Mouse (Mus musculus) neural tube, embryonic 15.5 days (tissue): ENCODE results near the gene Kcnk3. TPM values are rescaled to one million over a fixed set of nuclear protein-coding genes. Genes with fewer than 3 reads are reported as not detected.

Experiments
- ATAC-seq: fragments of 200-750 bp; cut with Nextera tagmentation; 2 replicates; pipeline ENCODE4 v1.8.0; 2017; ENCODE audit warnings: mild to moderate bottlenecking, moderate TSS enrichment, moderate library complexity; ENCODE audit not compliant: low FRiP score
- H3K27ac ChIP-seq: fragments of 300-500 bp; sonication (generic); replicated peaks from 2 replicates; pipeline ENCODE4 v1.5.1; 2015; ENCODE audit warnings: mild to moderate bottlenecking, inconsistent platforms
- H3K27me3 ChIP-seq: fragments of 300-500 bp; sonication (generic); replicated peaks from 2 replicates; pipeline ENCODE4 v1.6.1; 2015; ENCODE audit warnings: inconsistent platforms
- H3K36me3 ChIP-seq: fragments of 300-500 bp; sonication (generic); 2 replicates; pipeline ENCODE4 v1.6.1; 2015; ENCODE audit warnings: inconsistent platforms
- H3K4me1 ChIP-seq: fragments of 300-500 bp; sonication (generic); 2 replicates; pipeline ENCODE4 v1.6.1; 2015; ENCODE audit warnings: inconsistent platforms
- H3K4me2 ChIP-seq: fragments of 300-500 bp; sonication (generic); 2 replicates; pipeline ENCODE4 v1.6.1; 2015; ENCODE audit warnings: inconsistent platforms, mild to moderate bottlenecking, moderate library complexity
- H3K4me3 ChIP-seq: fragments of 300-500 bp; sonication (generic); replicated peaks from 2 replicates; pipeline ENCODE4 v1.5.1; 2015; ENCODE audit warnings: mild to moderate bottlenecking, inconsistent platforms
- H3K9ac ChIP-seq: fragments of 300-500 bp; sonication (generic); replicated peaks from 2 replicates; pipeline ENCODE4 v1.6.1; 2015; ENCODE audit warnings: mild to moderate bottlenecking, inconsistent platforms
- H3K9me3 ChIP-seq: fragments of 300-500 bp; sonication (generic); replicated peaks from 2 replicates; pipeline ENCODE4 v1.6.1; 2016; ENCODE audit warnings: inconsistent platforms
- WGBS: fragments of 180-500 bp; shearing (Covaris S2); methylation state at CpG from one replicate; pipeline ENCODE4 v1.1.7; 2015; ENCODE audit warnings: mixed read lengths; 5-methylcytosine and 5-hydroxymethylcytosine counted together
- polyA plus RNA-seq: library from polyadenylated mRNA; unstranded; fragments of >200 nt; fragmentation: Nextera tagmentation; extraction: Ambion mirVana; gene quantifications from 2 replicates; pipeline ENCODE4 v1.2.1, GENCODE M21; 2015

The Kcnk3 gene
- polyA plus RNA-seq, 1 experiment from 2014 or later, result 12.9 TPM

GRCm38 (mm10) chr5:30647815-30648560 is 60.0 kb downstream of the Kcnk3 start, which contains the start of gene Slc35f6:
Gene Slc35f6, plus strand, starts transcription at chr5:30647933.
- H3K9me3 ChIP-seq, result no peaks in the 10 kb centered on the region
- H3K27me3 ChIP-seq, result no peaks in the 10 kb centered on the region
- H3K36me3 ChIP-seq, result peaks cover 5% of the 10 kb centered on the region; the same call in 1 of the 2 replicates
- ATAC-seq, result peak; percentile 97
- H3K27ac ChIP-seq, result peak within 1 kb of the TSS; percentile 82
- peak within 1 kb of the TSS; percentile 96 for H3K4me2 ChIP-seq
- H3K4me1 ChIP-seq, result peaks cover 22% of the 10 kb centered on the region
- under 1% methylated on average over 38 of the region's 38 CpGs for WGBS
- peak within 1 kb of the TSS; percentile 89 for H3K4me3 ChIP-seq
- H3K9ac ChIP-seq, result peak within 1 kb of the TSS; percentile 73

DNA sequence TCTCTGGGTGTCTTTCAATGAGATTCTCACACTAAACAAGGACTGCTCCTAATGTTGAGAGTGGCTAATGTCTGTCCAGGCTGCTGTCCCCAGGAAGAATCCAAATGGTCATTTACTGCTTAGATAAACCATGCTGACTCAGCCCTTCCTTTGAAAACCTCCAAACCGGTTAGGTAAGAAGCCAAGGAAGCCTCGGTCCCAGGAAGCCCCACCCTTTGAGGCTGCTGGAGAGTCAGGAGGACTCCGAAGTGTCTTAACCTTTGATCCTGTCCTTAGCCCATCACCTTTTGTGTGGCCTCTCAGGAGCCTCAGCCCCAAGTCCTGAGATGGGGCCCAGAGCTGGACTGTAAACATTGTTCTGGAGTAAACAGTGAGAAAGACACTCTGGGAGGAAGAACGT is 61.6 kb downstream of the Kcnk3 start:
- Histone ChIP-seq H3K27ac (no peak overlapping the region), H3K9me3 (no peaks in the 10 kb centered on the region), H3K4me1 (peaks cover 22% of the 10 kb centered on the region), H3K9ac (no peak overlapping the region), H3K27me3 (no peaks in the 10 kb centered on the region), H3K4me3 (peak overlapping the region; percentile 89; the same call in 1 of the 2 replicates), H3K4me2 (peak overlapping the region; percentile 96; the same call in 1 of the 2 replicates), H3K36me3 (peaks cover 7% of the 10 kb centered on the region; the same call in 1 of the 2 replicates)
- 72% methylated on average over 4 of the region's 4 CpGs for WGBS
- no peak for ATAC-seq

- H3K4me2 ChIP-seq, result no peak overlapping the region
- H3K4me3 ChIP-seq, result no peak overlapping the region
- H3K27me3 ChIP-seq, result no peaks in the 10 kb centered on the region
- no peak overlapping the region for H3K27ac ChIP-seq
- no peak for ATAC-seq
- no peaks in the 10 kb centered on the region for H3K9me3 ChIP-seq
- no peak overlapping the region for H3K9ac ChIP-seq
- WGBS, result 81% methylated on average over 3 of the region's 3 CpGs
- peaks cover 22% of the 10 kb centered on the region for H3K4me1 ChIP-seq
- peaks cover 19% of the 10 kb centered on the region for H3K36me3 ChIP-seq
These were observed 62.8 kb downstream of the Kcnk3 start for GRCm38 (mm10) chr5:30650756-30651155.

GRCm38 (mm10) chr5:30651554-30651953 is 63.6 kb downstream of the Kcnk3 start:
- H3K27me3 ChIP-seq, result no peaks in the 10 kb centered on the region
- H3K36me3 ChIP-seq, result peaks cover 25% of the 10 kb centered on the region
- peaks cover 22% of the 10 kb centered on the region for H3K4me1 ChIP-seq
- no peak overlapping the region for H3K4me2 ChIP-seq
- no peak overlapping the region for H3K27ac ChIP-seq
- 89% methylated on average over 3 of the region's 3 CpGs for WGBS
- no peak overlapping the region for H3K9ac ChIP-seq
- no peak overlapping the region for H3K4me3 ChIP-seq
- no peak for ATAC-seq
- no peaks in the 10 kb centered on the region for H3K9me3 ChIP-seq

DNA sequence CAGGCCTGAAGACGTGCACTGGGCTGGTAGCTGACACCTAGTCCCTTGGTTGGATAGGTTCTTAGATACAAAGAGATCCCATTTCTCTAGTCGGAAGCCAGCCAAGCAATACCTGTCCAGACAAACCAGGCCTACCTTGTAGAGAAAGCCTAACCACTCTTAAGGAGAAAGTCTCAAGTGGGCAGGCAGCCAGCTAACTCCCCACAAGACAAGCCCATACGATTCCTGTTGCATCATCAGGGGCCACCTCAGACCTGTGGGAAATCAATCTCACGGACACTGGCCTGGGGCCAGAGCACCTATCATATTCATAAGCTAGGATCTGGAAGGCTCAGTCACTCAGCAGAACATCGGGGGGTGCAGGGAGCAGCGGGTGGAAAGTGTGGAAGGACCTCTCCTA is 65.3 kb downstream of the Kcnk3 start:
- peaks cover 11% of the 10 kb centered on the region for H3K4me1 ChIP-seq
- no peak overlapping the region for H3K9ac ChIP-seq
- no peaks in the 10 kb centered on the region for H3K27me3 ChIP-seq
- 90% methylated on average over 6 of the region's 6 CpGs for WGBS
- peaks cover 42% of the 10 kb centered on the region for H3K36me3 ChIP-seq
- H3K4me3 ChIP-seq, result no peak overlapping the region
- no peak for ATAC-seq
- no peaks in the 10 kb centered on the region for H3K9me3 ChIP-seq
- no peak overlapping the region for H3K4me2 ChIP-seq
- H3K27ac ChIP-seq, result no peak overlapping the region

DNA sequence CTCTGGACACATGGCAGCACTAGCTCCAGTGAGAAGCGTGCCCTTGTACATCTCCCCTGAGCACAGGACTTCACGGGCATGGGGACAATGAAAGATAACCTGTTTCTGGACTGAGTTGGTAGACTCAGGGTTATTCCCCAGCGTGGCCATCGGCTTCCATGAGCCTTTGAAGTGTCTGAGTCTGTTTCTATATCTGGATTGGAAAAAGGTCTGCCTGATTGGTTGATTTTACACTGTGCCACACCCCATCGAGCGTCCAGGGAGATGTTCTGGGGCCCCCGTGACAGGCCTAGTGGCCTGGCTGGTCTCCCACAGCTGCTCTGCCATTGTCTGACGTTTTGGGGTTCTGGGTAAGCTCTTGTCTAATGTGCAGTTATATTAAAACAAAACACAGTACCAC is 67.1 kb downstream of the Kcnk3 start:
- H3K9ac ChIP-seq, result no peak overlapping the region
- H3K27ac ChIP-seq, result no peak overlapping the region
- no peak for ATAC-seq
- no peak overlapping the region for H3K4me2 ChIP-seq
- no peaks in the 10 kb centered on the region for H3K4me1 ChIP-seq
- H3K36me3 ChIP-seq, result peaks cover 47% of the 10 kb centered on the region
- H3K27me3 ChIP-seq, result no peaks in the 10 kb centered on the region
- no peak overlapping the region for H3K4me3 ChIP-seq
- H3K9me3 ChIP-seq, result no peaks in the 10 kb centered on the region
- 84% methylated on average over 8 of the region's 8 CpGs for WGBS

GRCm38 (mm10) chr5:30655526-30656195 is 67.7 kb downstream of the Kcnk3 start:
- Histone ChIP-seq H3K27ac (no peak overlapping the region), H3K9ac (no peak overlapping the region), H3K4me3 (no peak overlapping the region), H3K27me3 (no peaks in the 10 kb centered on the region), H3K36me3 (peaks cover 46% of the 10 kb centered on the region), H3K4me2 (no peak overlapping the region), H3K4me1 (no peaks in the 10 kb centered on the region), H3K9me3 (no peaks in the 10 kb centered on the region)
- 92% methylated on average over 6 of the region's 6 CpGs for WGBS
- no peak for ATAC-seq

- H3K27me3 ChIP-seq, result no peaks in the 10 kb centered on the region
- no peak overlapping the region for H3K4me3 ChIP-seq
- H3K9ac ChIP-seq, result no peak overlapping the region
- H3K4me2 ChIP-seq, result no peak overlapping the region
- 89% methylated on average over 4 of the region's 4 CpGs for WGBS
- no peak overlapping the region for H3K27ac ChIP-seq
- no peaks in the 10 kb centered on the region for H3K4me1 ChIP-seq
- H3K9me3 ChIP-seq, result no peaks in the 10 kb centered on the region
- peaks cover 43% of the 10 kb centered on the region for H3K36me3 ChIP-seq
- ATAC-seq, result no peak
These were observed 71.1 kb downstream of the Kcnk3 start for GRCm38 (mm10) chr5:30659042-30659441.

GRCm38 (mm10) chr5:30660278-30660677 is 72.3 kb downstream of the Kcnk3 start:
- no peak overlapping the region for H3K27ac ChIP-seq
- peaks cover 35% of the 10 kb centered on the region for H3K36me3 ChIP-seq
- H3K9me3 ChIP-seq, result no peaks in the 10 kb centered on the region
- ATAC-seq, result no peak
- H3K4me3 ChIP-seq, result no peak overlapping the region
- H3K4me2 ChIP-seq, result no peak overlapping the region
- 88% methylated on average over 1 of the region's 1 CpGs for WGBS
- no peaks in the 10 kb centered on the region for H3K4me1 ChIP-seq
- no peaks in the 10 kb centered on the region for H3K27me3 ChIP-seq
- no peak overlapping the region for H3K9ac ChIP-seq

- 97% methylated on average over 5 of the region's 5 CpGs for WGBS
- ATAC-seq, result no peak
These were observed 72.8 kb downstream of the Kcnk3 start for GRCm38 (mm10) chr5:30660813-30661212.

DNA sequence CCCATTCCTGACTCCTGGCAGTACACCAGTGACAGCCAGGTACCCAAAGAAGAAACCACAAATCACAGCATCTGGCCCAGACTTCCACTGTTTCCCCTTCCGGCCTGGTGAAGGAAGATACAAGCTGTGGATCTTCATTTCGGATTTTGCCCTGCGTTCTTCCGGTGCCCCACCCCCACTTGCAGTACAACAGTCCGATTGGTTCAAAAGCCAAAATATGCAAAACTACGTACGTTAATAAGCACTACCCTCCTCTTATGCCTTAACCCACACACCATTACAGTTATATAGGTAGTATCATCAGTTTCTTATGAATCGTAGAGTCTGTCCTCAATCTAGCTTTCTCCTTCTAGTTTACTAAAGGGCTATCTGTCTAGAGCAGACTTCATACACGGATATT is 77.4 kb downstream of the Kcnk3 start:
- Histone ChIP-seq H3K9me3 (no peaks in the 10 kb centered on the region), H3K4me1 (peaks cover 10% of the 10 kb centered on the region), H3K27ac (no peak overlapping the region), H3K27me3 (no peaks in the 10 kb centered on the region), H3K36me3 (no peaks in the 10 kb centered on the region), H3K9ac (no peak overlapping the region), H3K4me2 (no peak overlapping the region), H3K4me3 (no peak overlapping the region)
- ATAC-seq, result no peak
- WGBS, result 93% methylated on average over 9 of the region's 9 CpGs

More at GRCm38 (mm10) chr5:30660813-30661212, 72.8 kb downstream of the Kcnk3 start:
- no peak overlapping the region for H3K27ac ChIP-seq
- no peaks in the 10 kb centered on the region for H3K27me3 ChIP-seq
- no peaks in the 10 kb centered on the region for H3K4me1 ChIP-seq
- no peak overlapping the region for H3K9ac ChIP-seq
- peaks cover 29% of the 10 kb centered on the region for H3K36me3 ChIP-seq
- no peaks in the 10 kb centered on the region for H3K9me3 ChIP-seq
- no peak overlapping the region for H3K4me3 ChIP-seq
- H3K4me2 ChIP-seq, result no peak overlapping the region

GRCm38 (mm10) chr5:30665968-30666367 is 78.0 kb downstream of the Kcnk3 start:
- H3K27me3 ChIP-seq, result no peaks in the 10 kb centered on the region
- peaks cover 10% of the 10 kb centered on the region for H3K4me1 ChIP-seq
- ATAC-seq, result no peak
- H3K9ac ChIP-seq, result peak overlapping the region; percentile 49
- peak overlapping the region; percentile 95 for H3K4me2 ChIP-seq
- H3K9me3 ChIP-seq, result no peaks in the 10 kb centered on the region
- WGBS, result 60% methylated on average over 6 of the region's 6 CpGs
- peak overlapping the region; percentile 81 for H3K4me3 ChIP-seq
- peak overlapping the region; percentile 73 for H3K27ac ChIP-seq
- no peaks in the 10 kb centered on the region for H3K36me3 ChIP-seq
